Mouse (Mus musculus): ENCODE measurements at regions not wholly inside any gene's neighbourhood (a gene's known extent, or its start where the extent isn't known, plus 50 kb on each side); places are given as distances from the start of the nearest gene placed in this dataset.

GRCm38 (mm10) chr2:75517096-75517495, 142.0 kb upstream of the Hnrnpa3 start:
- no peak for DNase-seq

- peak; percentile 51 for DNase-seq
Observed at GRCm38 (mm10) chr2:75518607-75519006, 140.5 kb upstream of the Hnrnpa3 start.

GRCm38 (mm10) chr2:75525562-75525961, 133.5 kb upstream of the Hnrnpa3 start:
- no peak for DNase-seq

- DNase-seq: no peak
Observed at GRCm38 (mm10) chr2:75528706-75529105, 130.4 kb upstream of the Hnrnpa3 start.

- DNase-seq: no peak
Observed at GRCm38 (mm10) chr2:75538114-75538513, 120.9 kb upstream of the Hnrnpa3 start.

- DNase-seq: no peak
Observed at GRCm38 (mm10) chr2:75539726-75540125, 119.3 kb upstream of the Hnrnpa3 start.

- DNase-seq: no peak
Observed at GRCm38 (mm10) chr2:75542331-75542730, 116.7 kb upstream of the Hnrnpa3 start.

GRCm38 (mm10) chr2:75542781-75543180, 116.3 kb upstream of the Hnrnpa3 start:
- DNase-seq: no peak

GRCm38 (mm10) chr2:75545971-75546370, 113.1 kb upstream of the Hnrnpa3 start:
- no peak for DNase-seq

- DNase-seq: no peak
Observed at GRCm38 (mm10) chr2:75555676-75556075, 103.4 kb upstream of the Hnrnpa3 start.

- no peak for DNase-seq
Observed at GRCm38 (mm10) chr2:75556744-75557143, 102.3 kb upstream of the Hnrnpa3 start.

- DNase-seq: no peak
Observed at GRCm38 (mm10) chr2:75557392-75557791, 101.7 kb upstream of the Hnrnpa3 start.

- DNase-seq: no peak
Observed at GRCm38 (mm10) chr2:75559920-75560319, 99.1 kb upstream of the Hnrnpa3 start.

- DNase-seq: no peak
Observed at GRCm38 (mm10) chr2:75563253-75563913, 95.7 kb upstream of the Hnrnpa3 start.

- no peak for DNase-seq
Observed at GRCm38 (mm10) chr2:75564809-75565208, 94.3 kb upstream of the Hnrnpa3 start.

GRCm38 (mm10) chr2:75567131-75567530, 91.9 kb upstream of the Hnrnpa3 start:
- no peak for DNase-seq

- no peak for DNase-seq
Observed at GRCm38 (mm10) chr2:75569756-75570155, 89.3 kb upstream of the Hnrnpa3 start.

- DNase-seq: no peak
Observed at GRCm38 (mm10) chr2:75570246-75570645, 88.8 kb upstream of the Hnrnpa3 start.

- DNase-seq: no peak
Observed at GRCm38 (mm10) chr2:75584975-75585374, 74.1 kb upstream of the Hnrnpa3 start.

GRCm38 (mm10) chr2:75588572-75588971, 70.5 kb upstream of the Hnrnpa3 start:
- DNase-seq: peak; percentile 65

- DNase-seq: no peak
Observed at GRCm38 (mm10) chr2:75589452-75589851, 69.6 kb upstream of the Hnrnpa3 start.

- DNase-seq: peak; percentile 78
Observed at GRCm38 (mm10) chr2:75590175-75590574, 68.9 kb upstream of the Hnrnpa3 start.

GRCm38 (mm10) chr2:75600511-75600910, 58.5 kb upstream of the Hnrnpa3 start:
- no peak for DNase-seq

- DNase-seq: peak; percentile 71
Observed at GRCm38 (mm10) chr2:75603175-75603871, 55.7 kb upstream of the Hnrnpa3 start.

GRCm38 (mm10) chr2:75605634-75606033, 53.4 kb upstream of the Hnrnpa3 start:
- DNase-seq: peak; percentile 80

Data from cerebellum, adult 9-10 months (tissue).